Mouse (Mus musculus) CH12.LX (cell line): Measurements from ENCODE around the gene Pin4. TPM values are rescaled to one million over a fixed set of nuclear protein-coding genes. Genes with fewer than 3 reads are reported as not detected.

ENCODE experiments used
- DNase-seq: peaks from one replicate; pipeline ENCODE4 v3.0.0-alpha.2; 2013; ENCODE audit errors: extremely low read depth
- H3K27ac ChIP-seq: 2 replicates; pipeline ENCODE4 v1.5.1; 2012; ENCODE audit warnings: low read depth, mild to moderate bottlenecking, control low read depth, moderate library complexity; ENCODE audit not compliant: insufficient read depth
- H3K27me3 ChIP-seq: replicated peaks from 2 replicates; pipeline ENCODE3; 2012; ENCODE audit warnings: inconsistent platforms
- H3K36me3 ChIP-seq, 2 experiments: replicated peaks in 1 of 2; 2 replicates each; pipeline versions ENCODE3 to v1.6.1; 2012; ENCODE audit warnings: inconsistent platforms in 1 of 2, low read length in 1 of 2, mild to moderate bottlenecking in 1 of 2, mixed read lengths in 1 of 2, moderate library complexity in 1 of 2; ENCODE audit not compliant: control insufficient read depth in 1 of 2, insufficient read depth in 1 of 2
- H3K4me1 ChIP-seq, 2 experiments: 2 replicates each; pipeline ENCODE4 v1.6.1; 2012; ENCODE audit warnings: inconsistent platforms in 1 of 2, moderate library complexity in 1 of 2; ENCODE audit not compliant: insufficient read depth in 2 of 2, control insufficient read depth in 1 of 2
- H3K4me2 ChIP-seq: 2 replicates; pipeline ENCODE4 v1.6.1; 2012; ENCODE audit warnings: low read depth, mild to moderate bottlenecking, control low read depth; ENCODE audit not compliant: poor library complexity, insufficient read depth, severe bottlenecking
- H3K4me3 ChIP-seq, 3 experiments: fragments of 150-350 bp in 1 of 3; sonication (generic) in 1 of 3; replicated peaks in 1 of 3; 2 replicates each; pipeline versions ENCODE3 to v1.5.1; 2011 to 2012; ENCODE audit warnings: low read depth in 2 of 3, low read length in 2 of 3, mild to moderate bottlenecking in 2 of 3, moderate library complexity in 2 of 3, control low read depth in 1 of 3, improper control_type of control experiment in 1 of 3, inconsistent platforms in 1 of 3, mixed read lengths in 1 of 3; ENCODE audit not compliant: poor library complexity in 1 of 3
- H3K79me2 ChIP-seq: replicated peaks from 2 replicates; pipeline ENCODE4 v1.6.1; 2012; ENCODE audit warnings: mild to moderate bottlenecking, moderate library complexity; ENCODE audit not compliant: control insufficient read depth, poor library complexity, insufficient read depth, severe bottlenecking; ENCODE audit errors: extremely low read depth
- H3K9ac ChIP-seq: 2 replicates; pipeline ENCODE4 v1.6.1; 2012; ENCODE audit warnings: low read depth, mild to moderate bottlenecking, control low read depth, moderate library complexity; ENCODE audit not compliant: insufficient read depth
- H3K9me3 ChIP-seq: replicated peaks from 2 replicates; pipeline ENCODE3; 2012; ENCODE audit warnings: low read length, inconsistent platforms, mixed read lengths
- CHD2 ChIP-seq: IDR thresholded peaks from 2 replicates; pipeline ENCODE4 v1.6.1; 2011; ENCODE audit warnings: low read length, improper control_type of control experiment
- ELF1 ChIP-seq: IDR thresholded peaks from 2 replicates; pipeline ENCODE4 v1.6.1; 2014; ENCODE audit warnings: low read depth, mild to moderate bottlenecking, inconsistent platforms, low read length, improper control_type of control experiment
- IRF4 ChIP-seq: IDR thresholded peaks from 2 replicates; pipeline ENCODE4 v1.6.1; 2014; ENCODE audit warnings: low read depth, mild to moderate bottlenecking, inconsistent platforms, low read length, improper control_type of control experiment
- JUND ChIP-seq: conservative IDR thresholded peaks from 2 replicates; pipeline ENCODE4 v1.6.1; 2011; ENCODE audit warnings: low read depth, low read length, improper control_type of control experiment
- KAT2A ChIP-seq: IDR thresholded peaks from 2 replicates; pipeline ENCODE4 v1.6.1; 2012; ENCODE audit warnings: low read length, improper control_type of control experiment, inconsistent platforms; ENCODE audit not compliant: insufficient replicate concordance
- MAX ChIP-seq: IDR thresholded peaks from 2 replicates; pipeline ENCODE4 v1.6.1; 2011; ENCODE audit warnings: low read length, improper control_type of control experiment
- MEF2A ChIP-seq: IDR thresholded peaks from 2 replicates; pipeline ENCODE4 v1.6.1; 2014; ENCODE audit warnings: low read depth, mild to moderate bottlenecking, inconsistent platforms, low read length, improper control_type of control experiment, borderline replicate concordance
- MYC ChIP-seq: IDR thresholded peaks from 2 replicates; pipeline ENCODE4 v1.6.1; 2011; ENCODE audit warnings: low read depth, mild to moderate bottlenecking, improper control_type of control experiment, low read length
- NELFE ChIP-seq: IDR thresholded peaks from 2 replicates; pipeline ENCODE4 v1.6.1; 2011; ENCODE audit warnings: low read depth, low read length, improper control_type of control experiment
- POLR2AphosphoS2 ChIP-seq: IDR thresholded peaks from 2 replicates; pipeline ENCODE4 v1.6.1; 2011; ENCODE audit warnings: low read depth, low read length, improper control_type of control experiment
- RCOR1 ChIP-seq: conservative IDR thresholded peaks from 2 replicates; pipeline ENCODE4 v1.6.1; 2012; ENCODE audit warnings: low read depth, mild to moderate bottlenecking, inconsistent platforms, low read length, improper control_type of control experiment
- SIN3A ChIP-seq: IDR thresholded peaks from 2 replicates; pipeline ENCODE4 v1.6.1; 2012; ENCODE audit warnings: low read length, improper control_type of control experiment, inconsistent platforms
- TBP ChIP-seq: conservative IDR thresholded peaks from 2 replicates; pipeline ENCODE4 v1.6.1; 2011; ENCODE audit warnings: low read depth, low read length, improper control_type of control experiment
- UBTF ChIP-seq: IDR thresholded peaks from 2 replicates; pipeline ENCODE4 v1.6.1; 2012; ENCODE audit warnings: low read depth, mild to moderate bottlenecking, inconsistent platforms, low read length, improper control_type of control experiment, moderate library complexity
- USF2 ChIP-seq: conservative IDR thresholded peaks from 2 replicates; pipeline ENCODE4 v1.6.1; 2011; ENCODE audit warnings: low read depth, low read length, improper control_type of control experiment
- ZKSCAN1 ChIP-seq: IDR thresholded peaks from 2 replicates; pipeline ENCODE4 v1.6.1; 2012; ENCODE audit warnings: low read depth, inconsistent platforms, low read length, improper control_type of control experiment, borderline replicate concordance
- ZMIZ1 ChIP-seq: IDR thresholded peaks from 2 replicates; pipeline ENCODE4 v1.6.1; 2012; ENCODE audit warnings: low read depth, mild to moderate bottlenecking, inconsistent platforms, low read length, improper control_type of control experiment
- ZNF384 ChIP-seq: IDR thresholded peaks from 2 replicates; pipeline ENCODE4 v1.6.1; 2012; ENCODE audit warnings: low read depth, low read length, improper control_type of control experiment, inconsistent platforms
- dilution Hi-C: fragments of 300-500 bp; cut with MboI; formaldehyde crosslinking; loops from 2 replicates; pipeline ENCODE4 v1.14.3; 2020; ENCODE audit warnings: low sequenced_read_pairs; ENCODE audit not compliant: extremely low pct_unique_long_range_greater_than_20kb, extremely low pct_ligation_motif_present
- in situ Hi-C: fragments of 300-500 bp; cut with MboI; formaldehyde crosslinking; loops from 3 replicates; pipeline ENCODE4 v1.14.3; 2019; ENCODE audit warnings: low sequenced_read_pairs, low pct_ligation_motif_present, low pct_unique_long_range_greater_than_20kb, mixed read lengths
- polyA plus RNA-seq: library from polyadenylated mRNA; unstranded; fragments of >175 nt; gene quantifications from 2 replicates; pipeline ENCODE4 v1.2.1, GENCODE M21; 2012; ENCODE audit warnings: low read depth; ENCODE audit not compliant: insufficient read length
- total RNA-seq, 2 experiments: library from RNA; depleted of rRNA; stranded (reverse); fragments of 300-350 nt in 1 of 2; fragments of >200 nt in 1 of 2; gene quantifications; 2 replicates each; pipeline ENCODE4 v1.2.3; 2012 to 2014

Gene Pin4
- total and polyA plus RNA-seq, 3 experiments: 53.4 to 66.2 (median 62.0) TPM

DNA sequence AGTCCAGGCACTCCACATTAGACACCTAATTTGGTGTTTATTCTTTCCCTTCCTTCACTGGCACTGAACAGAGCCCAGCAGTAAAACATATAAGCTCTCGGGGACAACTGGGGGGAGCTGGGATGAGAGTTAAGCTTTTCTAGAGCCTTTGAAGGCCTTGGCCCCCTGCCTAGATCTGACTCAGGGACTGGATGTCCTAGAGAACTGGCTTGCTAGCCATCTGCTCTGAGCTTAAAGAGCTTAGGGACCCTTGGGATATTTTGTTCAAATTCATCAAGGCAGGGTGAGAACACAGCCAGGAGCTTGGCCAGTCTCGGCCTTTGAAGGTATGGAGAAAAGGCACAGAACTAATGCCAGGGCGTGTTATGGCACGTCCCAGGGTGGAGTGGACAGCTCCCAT is 44.3 kb downstream of the Pin4 start:
- in situ Hi-C loops: no loop called here
- Histone ChIP-seq H3K4me3 (no peak overlapping the region), H3K27ac (no peak overlapping the region), H3K4me2 (no peak overlapping the region), H3K79me2 (no peaks in the 10 kb centered on the region), H3K27me3 (no peaks in the 10 kb centered on the region), H3K9ac (no peak overlapping the region), H3K36me3 (no peaks in the 10 kb centered on the region), H3K9me3 (no peaks in the 10 kb centered on the region), H3K4me1 (no peaks in the 10 kb centered on the region)
- no peak for DNase-seq
- dilution Hi-C loops: no loop called here
- TF ChIP-seq ELF1: no peak
- no peak for TF ChIP-seq TBP
- no peak for TF ChIP-seq USF2
- TF ChIP-seq MYC: no peak
- TF ChIP-seq KAT2A: no peak
- no peak for TF ChIP-seq POLR2AphosphoS2
- TF ChIP-seq JUND: no peak
- no peak for TF ChIP-seq SIN3A
- TF ChIP-seq ZNF384: no peak
- no peak for TF ChIP-seq CHD2
- TF ChIP-seq ZKSCAN1: no peak

DNA sequence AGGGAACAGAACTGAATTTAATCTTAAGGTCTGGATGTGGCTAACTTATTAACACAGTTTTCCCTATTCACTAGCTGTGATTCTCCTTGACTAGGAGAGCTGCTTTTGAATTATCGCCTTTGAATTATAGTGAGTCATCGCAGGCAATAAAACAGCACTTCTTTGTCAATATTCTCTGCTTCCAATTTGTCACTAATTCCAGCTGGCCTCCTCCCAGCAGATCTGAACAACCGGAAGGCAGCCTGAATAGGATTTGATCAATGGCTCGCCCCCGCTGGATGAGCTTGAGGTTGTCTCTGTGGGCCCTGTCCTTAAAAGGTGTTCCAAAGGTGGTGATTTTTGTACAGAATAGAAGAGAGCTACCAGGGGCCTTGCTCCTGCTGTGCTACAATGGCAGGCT is 47.3 kb downstream of the Pin4 start:
- dilution Hi-C loops (no loop called here), in situ Hi-C loops (no loop called here)
- H3K9me3 ChIP-seq: no peaks in the 10 kb centered on the region
- no peaks in the 10 kb centered on the region for H3K27me3 ChIP-seq
- H3K27ac ChIP-seq: no peak overlapping the region
- H3K4me1 ChIP-seq: no peaks in the 10 kb centered on the region
- H3K36me3 ChIP-seq: no peaks in the 10 kb centered on the region
- no peak for TF ChIP-seq MYC
- no peak for TF ChIP-seq IRF4
- no peak for TF ChIP-seq MAX
- no peak for TF ChIP-seq NELFE
- TF ChIP-seq UBTF: no peak
- no peak for TF ChIP-seq MEF2A
- TF ChIP-seq ZMIZ1: no peak
- no peak for TF ChIP-seq POLR2AphosphoS2
- no peak for TF ChIP-seq ZKSCAN1
- TF ChIP-seq RCOR1: no peak
- H3K9ac ChIP-seq: no peak overlapping the region
- H3K4me2 ChIP-seq: no peak overlapping the region
- no peaks in the 10 kb centered on the region for H3K79me2 ChIP-seq
- H3K4me3 ChIP-seq: no peak overlapping the region
- DNase-seq: no peak
